Mouse (Mus musculus) liver, adult 2 months (tissue): ENCODE data around the gene Chst14. TPM values are rescaled to one million over a fixed set of nuclear protein-coding genes. Genes with fewer than 3 reads are reported as not detected.

ENCODE experiments used
- DNase-seq: peaks from one replicate; pipeline ENCODE4 v3.0.0-alpha.2; 2011; ENCODE audit warnings: low read depth, low spot score; ENCODE audit errors: extremely low read depth
- H3K27ac ChIP-seq: fragments of 200-500 bp; replicated peaks from 2 replicates; pipeline ENCODE4 v1.5.1; 2012; ENCODE audit warnings: low read depth, mild to moderate bottlenecking, control low read depth, inconsistent platforms, low read length; ENCODE audit not compliant: insufficient read depth
- H3K27me3 ChIP-seq: fragments of 200-500 bp; 2 replicates; pipeline ENCODE4 v1.6.1; 2012; ENCODE audit warnings: mild to moderate bottlenecking, moderate library complexity, low read length, inconsistent platforms; ENCODE audit not compliant: control insufficient read depth, insufficient read depth
- H3K36me3 ChIP-seq: fragments of 200-500 bp; 2 replicates; pipeline ENCODE4 v1.6.1; 2012; ENCODE audit warnings: low read length, inconsistent platforms; ENCODE audit not compliant: control insufficient read depth, insufficient read depth
- H3K4me1 ChIP-seq: fragments of 200-500 bp; 2 replicates; pipeline ENCODE4 v1.6.1; 2011; ENCODE audit warnings: low read length; ENCODE audit not compliant: control insufficient read depth, insufficient read depth
- H3K4me3 ChIP-seq: fragments of 200-500 bp; 2 replicates; pipeline ENCODE4 v1.5.1; 2011; ENCODE audit warnings: low read depth, mild to moderate bottlenecking, control low read depth, low read length, moderate library complexity; ENCODE audit not compliant: insufficient read depth
- H3K79me2 ChIP-seq: fragments of 200-500 bp; 2 replicates; pipeline ENCODE4 v1.6.1; 2012; ENCODE audit warnings: inconsistent platforms, mild to moderate bottlenecking, low read length, moderate library complexity; ENCODE audit not compliant: control insufficient read depth, insufficient read depth
- H3K9ac ChIP-seq: fragments of 200-500 bp; 2 replicates; pipeline ENCODE4 v1.6.1; 2012; ENCODE audit warnings: low read depth, mild to moderate bottlenecking, control low read depth, inconsistent platforms, low read length
- CTCF ChIP-seq: fragments of 200-500 bp; IDR thresholded peaks from 2 replicates; pipeline ENCODE4 v1.5.1; 2011; ENCODE audit warnings: low read depth, low read length, control low read depth
- POLR2A ChIP-seq: fragments of 200-500 bp; IDR thresholded peaks from 2 replicates; pipeline ENCODE4 v1.6.1; 2011; ENCODE audit warnings: low read length, control low read depth; ENCODE audit not compliant: insufficient read depth; ENCODE audit errors: extremely low read depth
- WGBS: fragments of 180-500 bp; shearing (Covaris S2); methylation state at CpG from one replicate; pipeline ENCODE4 v1.1.7; 2018; 5-methylcytosine and 5-hydroxymethylcytosine counted together
- polyA plus RNA-seq: library from polyadenylated mRNA; depleted of rRNA; stranded (reverse); fragments of >200 nt; gene quantifications from 2 replicates; pipeline ENCODE4 v1.2.3, GENCODE M21; 2012
- total RNA-seq: library from RNA; depleted of rRNA; stranded (reverse); fragments of >200 nt; gene quantifications from 2 replicates; pipeline ENCODE4 v1.2.3, GENCODE M21; 2014

Gene Chst14
- total and polyA plus RNA-seq, 2 experiments: 0.55 to 1.8 TPM

GRCm38 (mm10) chr2:118907781-118908180, 18.5 kb upstream of the Chst14 start:
- no peak for TF ChIP-seq POLR2A
- TF ChIP-seq CTCF: no peak
- no peaks in the 10 kb centered on the region for H3K36me3 ChIP-seq
- H3K79me2 ChIP-seq: peaks cover 39% of the 10 kb centered on the region; the same call in 1 of the 2 replicates
- H3K4me3 ChIP-seq: no peak overlapping the region
- DNase-seq: peak; percentile 37
- H3K27ac ChIP-seq: no peak overlapping the region
- peaks cover 9% of the 10 kb centered on the region for H3K4me1 ChIP-seq
- WGBS: 29% methylated on average over 3 of the region's 3 CpGs
- H3K27me3 ChIP-seq: no peaks in the 10 kb centered on the region
- no peak overlapping the region for H3K9ac ChIP-seq

GRCm38 (mm10) chr2:118909151-118909550, 17.1 kb upstream of the Chst14 start:
- TF ChIP-seq POLR2A (no peak), CTCF (no peak)
- H3K79me2 ChIP-seq: peaks cover 42% of the 10 kb centered on the region; the same call in 1 of the 2 replicates
- no peaks in the 10 kb centered on the region for H3K27me3 ChIP-seq
- no peak overlapping the region for H3K27ac ChIP-seq
- H3K4me1 ChIP-seq: peaks cover 17% of the 10 kb centered on the region
- H3K9ac ChIP-seq: no peak overlapping the region
- no peak for DNase-seq
- H3K4me3 ChIP-seq: no peak overlapping the region
- no peaks in the 10 kb centered on the region for H3K36me3 ChIP-seq
- 94% methylated on average over 1 of the region's 1 CpGs for WGBS

GRCm38 (mm10) chr2:118910605-118911278, 15.6 kb upstream of the Chst14 start:
- peaks cover 19% of the 10 kb centered on the region for H3K4me1 ChIP-seq
- H3K9ac ChIP-seq: no peak overlapping the region
- WGBS: 65% methylated on average over 7 of the region's 7 CpGs
- TF ChIP-seq POLR2A: no peak
- H3K27me3 ChIP-seq: no peaks in the 10 kb centered on the region
- DNase-seq: no peak
- H3K27ac ChIP-seq: no peak overlapping the region
- no peaks in the 10 kb centered on the region for H3K36me3 ChIP-seq
- peaks cover 36% of the 10 kb centered on the region for H3K79me2 ChIP-seq
- H3K4me3 ChIP-seq: no peak overlapping the region

GRCm38 (mm10) chr2:118912706-118913105, 13.6 kb upstream of the Chst14 start:
- 83% methylated on average over 8 of the region's 8 CpGs for WGBS
- H3K27me3 ChIP-seq: no peaks in the 10 kb centered on the region
- peaks cover 19% of the 10 kb centered on the region for H3K4me1 ChIP-seq

GRCm38 (mm10) chr2:118913551-118914276, 12.6 kb upstream of the Chst14 start:
- Histone ChIP-seq H3K79me2 (peaks cover 25% of the 10 kb centered on the region), H3K9ac (no peak overlapping the region; the same call in 1 of the 2 replicates), H3K36me3 (no peaks in the 10 kb centered on the region), H3K4me1 (peaks cover 17% of the 10 kb centered on the region), H3K27me3 (no peaks in the 10 kb centered on the region), H3K4me3 (0 out of 2 replicates have a peak overlapping the region, but pooled peaks have one; percentile 5), H3K27ac (peak overlapping the region; percentile 62)
- WGBS: 29% methylated on average over 11 of the region's 11 CpGs
- TF ChIP-seq POLR2A (no peak), CTCF (no peak)
- DNase-seq: peak; percentile 68

More at GRCm38 (mm10) chr2:118912706-118913105, 13.6 kb upstream of the Chst14 start:
- no peak for DNase-seq
- no peaks in the 10 kb centered on the region for H3K36me3 ChIP-seq
- H3K9ac ChIP-seq: no peak overlapping the region
- H3K27ac ChIP-seq: no peak overlapping the region
- peaks cover 32% of the 10 kb centered on the region for H3K79me2 ChIP-seq
- H3K4me3 ChIP-seq: no peak overlapping the region
- TF ChIP-seq CTCF (no peak), POLR2A (no peak)
